Mouse (Mus musculus) brain, embryonic 14.5 days (tissue): ENCODE measurements around the gene Opcml. TPM values are rescaled to one million over a fixed set of nuclear protein-coding genes. Genes with fewer than 3 reads are reported as not detected.
A peak's percentile ranks its signal among the peaks of the same experiment; 100 is the strongest.

Source experiments
- DNase-seq: peaks from one replicate; pipeline ENCODE4 v3.0.0-alpha.2; 2011; ENCODE audit warnings: low read depth
- CTCF ChIP-seq: fragments of 200-500 bp; IDR thresholded peaks from 2 replicates; pipeline ENCODE4 v1.5.1; 2012; ENCODE audit warnings: inconsistent platforms, mild to moderate bottlenecking, moderate library complexity, borderline replicate concordance; ENCODE audit not compliant: insufficient read depth, insufficient read length; ENCODE audit errors: extremely low read depth
- POLR2A ChIP-seq: fragments of 200-500 bp; IDR thresholded peaks from 2 replicates; pipeline ENCODE4 v1.6.1; 2012; ENCODE audit warnings: mild to moderate bottlenecking, inconsistent platforms, borderline replicate concordance; ENCODE audit not compliant: poor library complexity, insufficient read depth, insufficient read length, severe bottlenecking; ENCODE audit errors: extremely low read depth
- polyA plus RNA-seq: library from polyadenylated mRNA; depleted of rRNA; stranded (reverse); fragments of >200 nt; gene quantifications from 2 replicates; pipeline ENCODE4 v1.2.3, GENCODE M21; 2012

Opcml gene
- polyA plus RNA-seq, 1 experiment: 22.0 TPM

GRCm38 (mm10) chr9:28552387-28553182 is 762.0 kb downstream of the Opcml start:
- DNase-seq: no peak
- no peak for TF ChIP-seq POLR2A
- no peak for TF ChIP-seq CTCF

- TF ChIP-seq POLR2A (no peak), CTCF (no peak)
These were observed 768.1 kb downstream of the Opcml start for GRCm38 (mm10) chr9:28558628-28559027.

DNA sequence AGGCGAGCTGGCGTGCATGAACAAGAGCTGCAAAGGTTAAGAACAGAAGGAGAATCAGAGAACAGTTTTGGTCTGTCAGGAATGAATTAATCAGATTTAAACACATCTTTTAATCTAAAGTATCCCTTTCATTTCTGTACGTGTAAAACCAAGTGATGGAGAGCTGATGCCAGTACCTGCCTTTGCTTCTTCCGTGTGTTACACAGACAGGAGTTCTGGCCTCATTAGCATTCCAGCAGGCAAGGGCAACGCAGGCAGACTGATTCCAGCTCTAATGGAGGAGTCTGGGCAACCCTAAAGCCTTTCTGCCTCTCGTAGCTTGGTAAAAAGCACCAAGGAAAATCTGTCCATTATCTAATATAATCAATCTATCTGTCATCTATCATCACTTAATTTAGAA is 771.2 kb downstream of the Opcml start:
- TF ChIP-seq POLR2A (no peak), CTCF (no peak)
- DNase-seq: peak; percentile 60

More at GRCm38 (mm10) chr9:28558628-28559027, 768.1 kb downstream of the Opcml start:
- DNase-seq: peak; percentile 34

DNA sequence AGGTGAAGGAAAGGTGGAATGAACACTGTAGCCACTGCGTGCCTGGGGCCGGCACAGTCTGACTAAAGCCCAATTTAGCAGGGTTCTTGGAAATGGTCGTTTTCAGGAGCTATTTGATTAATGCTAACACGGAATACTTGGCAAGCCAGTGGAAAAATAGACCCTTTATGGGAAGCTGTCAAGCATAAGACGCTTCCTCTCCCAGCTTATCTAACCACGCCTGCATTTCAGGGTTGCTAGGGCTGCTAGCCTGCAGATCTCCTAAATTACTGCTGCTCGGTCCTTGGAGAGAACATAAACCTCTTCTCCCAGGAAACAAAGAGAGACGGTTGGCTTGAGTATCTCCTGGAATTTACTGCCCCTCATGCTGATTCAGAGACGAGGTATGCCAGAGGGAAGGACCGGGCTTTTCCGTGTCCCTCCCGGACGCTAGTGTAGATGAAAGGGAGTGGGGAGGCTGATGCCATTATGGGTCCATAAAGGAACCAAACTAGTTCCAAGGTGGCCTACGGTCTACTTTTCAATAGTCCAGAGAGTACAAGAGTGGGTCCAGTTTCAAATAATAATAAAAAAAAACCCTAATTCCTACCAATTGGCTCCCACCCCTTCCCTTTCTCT is 772.6 kb downstream of the Opcml start:
- no peak for DNase-seq

GRCm38 (mm10) chr9:28569041-28569522 is 778.5 kb downstream of the Opcml start:
- peak; percentile 76 for DNase-seq
- no peak for TF ChIP-seq POLR2A

More for the DNA sequence above, 772.6 kb downstream of the Opcml start:
- TF ChIP-seq POLR2A: no peak

GRCm38 (mm10) chr9:28569776-28570175 is 779.2 kb downstream of the Opcml start:
- TF ChIP-seq POLR2A: no peak
- TF ChIP-seq CTCF: no peak
- no peak for DNase-seq

GRCm38 (mm10) chr9:28571682-28572081 is 781.1 kb downstream of the Opcml start:
- no peak for TF ChIP-seq CTCF
- no peak for TF ChIP-seq POLR2A
- DNase-seq: no peak

- TF ChIP-seq POLR2A (no peak), CTCF (no peak)
- DNase-seq: peak; percentile 21
These were observed 781.7 kb downstream of the Opcml start for GRCm38 (mm10) chr9:28572136-28572774.

GRCm38 (mm10) chr9:28578730-28579129 is 788.2 kb downstream of the Opcml start:
- DNase-seq: no peak

GRCm38 (mm10) chr9:28587253-28587652 is 796.7 kb downstream of the Opcml start:
- TF ChIP-seq CTCF (no peak), POLR2A (no peak)
- DNase-seq: no peak

More at GRCm38 (mm10) chr9:28578730-28579129, 788.2 kb downstream of the Opcml start:
- TF ChIP-seq POLR2A (no peak), CTCF (no peak)

GRCm38 (mm10) chr9:28587857-28588388 is 797.3 kb downstream of the Opcml start:
- TF ChIP-seq CTCF (no peak), POLR2A (no peak)
- DNase-seq: peak; percentile 70

DNA sequence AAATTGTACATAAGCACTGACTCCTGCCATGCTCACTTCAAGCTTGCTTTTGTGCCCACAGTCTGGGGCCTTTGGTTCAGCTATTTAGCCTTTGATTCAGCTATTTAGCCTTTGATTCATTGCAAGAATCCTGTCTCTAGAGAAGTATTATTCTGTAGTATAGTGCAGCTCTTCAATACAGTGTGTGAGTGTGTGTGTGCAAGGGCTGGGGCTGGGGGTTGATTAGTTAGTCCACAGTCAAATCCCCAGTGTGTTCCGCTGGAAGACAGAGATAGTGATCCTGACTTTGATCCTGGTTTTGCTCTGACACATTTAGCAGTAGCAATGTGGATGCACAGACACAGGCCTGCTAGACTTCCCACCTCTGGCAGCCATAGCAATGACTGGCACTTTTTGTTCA is 797.9 kb downstream of the Opcml start:
- TF ChIP-seq CTCF (no peak), POLR2A (no peak)
- DNase-seq: peak; percentile 55
